Mouse (Mus musculus) hindbrain, postnatal 0 days (tissue): Measurements from ENCODE around the gene Enah. TPM values are rescaled to one million over a fixed set of nuclear protein-coding genes. Genes with fewer than 3 reads are reported as not detected.
A peak's percentile ranks its signal among the peaks of the same experiment; 100 is the strongest.

Source experiments
- ATAC-seq: fragments of 200-750 bp; cut with Nextera tagmentation; 2 replicates; pipeline ENCODE4 v1.8.0; 2017; ENCODE audit warnings: mild to moderate bottlenecking, moderate TSS enrichment, moderate library complexity
- DNase-seq: peaks from one replicate; pipeline ENCODE4 v3.0.0-alpha.2; 2015; ENCODE audit warnings: low spot score
- H3K27ac ChIP-seq: fragments of 300-500 bp; sonication (generic); 2 replicates; pipeline ENCODE4 v1.5.1; 2014; ENCODE audit warnings: mild to moderate bottlenecking
- H3K27me3 ChIP-seq: fragments of 300-500 bp; sonication (generic); 2 replicates; pipeline ENCODE4 v1.6.1; 2014; ENCODE audit warnings: low read length, mixed read lengths; ENCODE audit not compliant: insufficient read depth
- H3K36me3 ChIP-seq: fragments of 300-500 bp; sonication (generic); 2 replicates; pipeline ENCODE4 v1.6.1; 2014; ENCODE audit warnings: low read length, mixed read lengths; ENCODE audit not compliant: insufficient read depth
- H3K4me1 ChIP-seq: fragments of 300-500 bp; sonication (generic); 2 replicates; pipeline ENCODE4 v1.6.1; 2014; ENCODE audit warnings: antibody characterized with exemption, low read length, mixed read lengths; ENCODE audit not compliant: insufficient read depth
- H3K4me2 ChIP-seq: fragments of 300-500 bp; sonication (generic); 2 replicates; pipeline ENCODE4 v1.6.1; 2014; ENCODE audit warnings: low read depth, mild to moderate bottlenecking, low read length, moderate library complexity, mixed read lengths
- H3K4me3 ChIP-seq: fragments of 300-500 bp; sonication (generic); 2 replicates; pipeline ENCODE4 v1.5.1; 2014; ENCODE audit warnings: low read length
- H3K9ac ChIP-seq: fragments of 300-500 bp; sonication (generic); replicated peaks from 2 replicates; pipeline ENCODE4 v1.6.1; 2014; ENCODE audit warnings: mild to moderate bottlenecking, low read length, moderate library complexity, mixed read lengths
- H3K9me3 ChIP-seq: fragments of 300-500 bp; sonication (generic); 2 replicates; pipeline ENCODE4 v1.6.1; 2016; ENCODE audit warnings: low read length, mixed read lengths
- CTCF ChIP-seq: IDR thresholded peaks from 2 replicates; pipeline ENCODE4 v1.5.1; 2016; ENCODE audit warnings: antibody characterized with exemption, control low read depth, low read depth
- WGBS: fragments of 180-500 bp; shearing (Covaris S2); extraction: QIAGEN DNeasy Blood & Tissue Kit; methylation state at CpG from one replicate; pipeline ENCODE4 v1.1.7; 2014; 5-methylcytosine and 5-hydroxymethylcytosine counted together
- polyA plus RNA-seq: library from polyadenylated mRNA; unstranded; fragments of >200 nt; fragmentation: Nextera tagmentation; extraction: Ambion mirVana; gene quantifications from 2 replicates; pipeline ENCODE4 v1.2.1, GENCODE M21; 2015
- total RNA-seq: library from RNA; depleted of rRNA; stranded (reverse); fragments of >200 nt; gene quantifications from 2 replicates; pipeline ENCODE4 v1.2.3, GENCODE M21; 2014

Enah gene
- total and polyA plus RNA-seq, 2 experiments from 2014 or later: 20.7 to 73.2 TPM

- no peak overlapping the region for H3K4me3 ChIP-seq
- WGBS: 84% methylated on average over 5 of the region's 5 CpGs
- no peak for TF ChIP-seq CTCF
- H3K4me1 ChIP-seq: no peaks in the 10 kb centered on the region
- no peak for DNase-seq
- H3K4me2 ChIP-seq: no peak overlapping the region
- no peak overlapping the region for H3K27ac ChIP-seq
- no peaks in the 10 kb centered on the region for H3K36me3 ChIP-seq
- H3K9ac ChIP-seq: no peak overlapping the region
- no peaks in the 10 kb centered on the region for H3K27me3 ChIP-seq
- no peak for ATAC-seq
- no peaks in the 10 kb centered on the region for H3K9me3 ChIP-seq
Measured at GRCm38 (mm10) chr1:182059806-182060205, 40.0 kb upstream of the Enah start.

DNA sequence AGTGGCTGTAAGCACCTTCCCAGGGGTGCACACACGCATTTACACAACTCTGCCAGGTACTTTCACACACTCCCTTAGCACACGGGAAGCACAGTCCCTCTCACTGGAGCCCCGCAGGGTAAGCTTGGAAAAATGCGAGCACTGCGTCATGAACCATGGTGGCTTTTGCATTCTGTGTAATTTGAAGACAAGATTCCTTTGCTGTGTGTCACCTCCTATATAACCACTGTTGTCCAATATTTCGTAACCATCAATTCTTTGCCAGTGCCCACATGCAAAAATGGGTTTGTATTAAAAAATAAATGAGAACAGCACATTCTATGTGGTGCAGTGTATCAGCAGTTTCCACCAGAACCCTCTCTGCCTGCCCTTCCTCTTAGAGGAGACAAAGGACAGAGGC, 38.2 kb upstream of the Enah start:
- WGBS: 82% methylated on average over 6 of the region's 6 CpGs
- TF ChIP-seq CTCF: no peak

GRCm38 (mm10) chr1:182055122-182055521, 35.3 kb upstream of the Enah start:
- WGBS: 45% methylated on average over 9 of the region's 9 CpGs

More for the DNA sequence above, 38.2 kb upstream of the Enah start:
- no peaks in the 10 kb centered on the region for H3K9me3 ChIP-seq
- no peak for DNase-seq
- no peak overlapping the region for H3K4me3 ChIP-seq
- H3K9ac ChIP-seq: no peak overlapping the region
- no peak for ATAC-seq
- H3K4me2 ChIP-seq: no peak overlapping the region
- no peaks in the 10 kb centered on the region for H3K4me1 ChIP-seq
- no peaks in the 10 kb centered on the region for H3K36me3 ChIP-seq
- no peaks in the 10 kb centered on the region for H3K27me3 ChIP-seq
- H3K27ac ChIP-seq: no peak overlapping the region

DNA sequence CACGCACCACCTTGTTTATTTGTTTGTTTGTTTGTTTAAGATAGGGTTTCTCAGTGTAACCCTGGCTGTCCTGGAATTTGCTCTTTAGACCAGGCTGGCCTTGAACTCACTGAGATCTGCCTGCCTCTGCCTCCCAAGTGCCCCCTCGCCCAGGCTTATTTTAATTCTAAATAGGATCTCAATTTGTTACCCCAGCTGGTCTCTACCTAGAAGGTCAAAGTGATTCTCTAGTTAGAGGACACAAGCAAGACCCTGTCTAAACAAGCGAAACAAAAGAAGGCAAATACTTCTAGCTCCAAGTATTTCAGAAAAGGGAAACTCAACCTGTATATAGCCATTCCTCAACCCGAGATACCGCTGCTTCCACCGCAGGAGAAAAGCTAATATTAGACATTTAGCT, 34.9 kb upstream of the Enah start:
- H3K9me3 ChIP-seq: no peaks in the 10 kb centered on the region
- H3K27me3 ChIP-seq: no peaks in the 10 kb centered on the region
- TF ChIP-seq CTCF: no peak
- no peak overlapping the region for H3K4me3 ChIP-seq
- 95% methylated on average over 6 of the region's 6 CpGs for WGBS
- no peak overlapping the region for H3K9ac ChIP-seq
- no peak overlapping the region for H3K4me2 ChIP-seq
- H3K36me3 ChIP-seq: no peaks in the 10 kb centered on the region
- DNase-seq (no peak), ATAC-seq (no peak)
- no peak overlapping the region for H3K27ac ChIP-seq
- no peaks in the 10 kb centered on the region for H3K4me1 ChIP-seq

More at GRCm38 (mm10) chr1:182055122-182055521, 35.3 kb upstream of the Enah start:
- Histone ChIP-seq H3K27me3 (no peaks in the 10 kb centered on the region), H3K36me3 (no peaks in the 10 kb centered on the region), H3K9ac (no peak overlapping the region), H3K4me1 (no peaks in the 10 kb centered on the region), H3K4me3 (no peak overlapping the region), H3K9me3 (no peaks in the 10 kb centered on the region), H3K4me2 (no peak overlapping the region), H3K27ac (no peak overlapping the region)
- TF ChIP-seq CTCF: no peak
- no peak for DNase-seq
- ATAC-seq: no peak

- WGBS: 37% methylated on average over 10 of the region's 10 CpGs
- H3K4me1 ChIP-seq: no peaks in the 10 kb centered on the region
- no peaks in the 10 kb centered on the region for H3K36me3 ChIP-seq
- peak; percentile 20 for DNase-seq
- no peak for TF ChIP-seq CTCF
- no peak for ATAC-seq
- no peaks in the 10 kb centered on the region for H3K27me3 ChIP-seq
- H3K27ac ChIP-seq: no peak overlapping the region
- H3K4me2 ChIP-seq: no peak overlapping the region
- no peaks in the 10 kb centered on the region for H3K9me3 ChIP-seq
- H3K4me3 ChIP-seq: no peak overlapping the region
- no peak overlapping the region for H3K9ac ChIP-seq
Measured at GRCm38 (mm10) chr1:182052973-182053372, 33.2 kb upstream of the Enah start.

- no peak for TF ChIP-seq CTCF
- no peak for ATAC-seq
Measured at GRCm38 (mm10) chr1:182052385-182052784, 32.6 kb upstream of the Enah start.

GRCm38 (mm10) chr1:182049813-182050212, 30.0 kb upstream of the Enah start:
- WGBS: 78% methylated on average over 7 of the region's 7 CpGs
- no peak for TF ChIP-seq CTCF
- no peak overlapping the region for H3K4me2 ChIP-seq
- no peak for ATAC-seq
- H3K27me3 ChIP-seq: no peaks in the 10 kb centered on the region
- no peak overlapping the region for H3K27ac ChIP-seq
- no peak overlapping the region for H3K9ac ChIP-seq
- H3K36me3 ChIP-seq: no peaks in the 10 kb centered on the region
- H3K4me1 ChIP-seq: peaks cover 9% of the 10 kb centered on the region; the same call in 1 of the 2 replicates
- no peak overlapping the region for H3K4me3 ChIP-seq
- H3K9me3 ChIP-seq: no peaks in the 10 kb centered on the region
- no peak for DNase-seq

More at GRCm38 (mm10) chr1:182052385-182052784, 32.6 kb upstream of the Enah start:
- no peak overlapping the region for H3K4me2 ChIP-seq
- H3K9ac ChIP-seq: no peak overlapping the region
- 79% methylated on average over 7 of the region's 7 CpGs for WGBS
- no peaks in the 10 kb centered on the region for H3K36me3 ChIP-seq
- no peak for DNase-seq
- H3K27ac ChIP-seq: no peak overlapping the region
- no peaks in the 10 kb centered on the region for H3K4me1 ChIP-seq
- H3K4me3 ChIP-seq: no peak overlapping the region
- H3K27me3 ChIP-seq: no peaks in the 10 kb centered on the region
- no peaks in the 10 kb centered on the region for H3K9me3 ChIP-seq
